In genomic region chr2:132485454-132485853, GRCm38 (mm10) we compare ENCODE assay signal across 9 mouse cellular contexts.
DNase-seq lines count a peak whose midpoint lies in the region; ATAC-seq and TF ChIP-seq lines count a peak whose summit lies in the region.
"Had no signal": no experiment of that assay in that cellular context is flagged by ENCODE, and none has a peak within 500 bp of the region (broad histone marks: within the 10 kb centered on the region; RNA-seq: fewer than 3 reads in every experiment).

No protein-coding gene starts in this region.

- peak; percentile 70; the same call in 1 of the 2 replicates for ATAC-seq in hindbrain, embryonic 14.5 days (ENCODE audit: low FRiP score)
- ATAC-seq in hindbrain, embryonic 16.5 days: no peak

- no peak overlapping the region for H3K9ac ChIP-seq in hindbrain, embryonic 14.5 days
- no peak overlapping the region for H3K9ac ChIP-seq in hindbrain, embryonic 16.5 days (ENCODE audit: low read depth, low read length)
- H3K9ac ChIP-seq: limb, embryonic 15.5 days had no signal

- DNase-seq in hindbrain, embryonic 14.5 days (ENCODE audit: low spot score): peak; percentile 73
- DNase-seq in NIH3T3 (ENCODE audit: low read depth): peak; percentile 87
- DNase-seq in cerebellum, postnatal 10 days: peak; percentile 83 to 92
- DNase-seq in gastrocnemius, adult 2 months: peak; percentile 58
- DNase-seq in layer of hippocampus, adult 2 months (ENCODE audit: low spot score in 2 of 2): peak; percentile 67 to 88
- peak; percentile 77 for DNase-seq in lung, postnatal 36 days

- no peaks in the 10 kb centered on the region for H3K9me3 ChIP-seq in hindbrain, embryonic 14.5 days (ENCODE audit: control insufficient read depth, low read length)
- H3K9me3 ChIP-seq in hindbrain, embryonic 16.5 days (ENCODE audit: control insufficient read depth, low read length): no peaks in the 10 kb centered on the region
- H3K9me3 ChIP-seq: limb, embryonic 15.5 days had no signal

- intact Hi-C loops in gastrocnemius, adult 2 months (cut with DNase I): loop anchor here (1.0 to 5.0 kb wide), 2 partner anchors 169 to 223 kb away; partner anchors contain the start of gene Cds2

- peak; percentile 93 for TF ChIP-seq CTCF in gastrocnemius, adult 2 months (IDR thresholded peaks at IDR 0.05)
- TF ChIP-seq CTCF in layer of hippocampus, adult 2 months (conservative IDR thresholded peaks at IDR 0.05): peak; percentile 94
- peak; percentile 83; the same call in 1 of the 2 replicates for TF ChIP-seq CTCF in small intestine, adult 2 months (IDR thresholded peaks at IDR 0.05; ENCODE audit: extremely low read depth, insufficient read length, insufficient replicate concordance, low read depth, low read length)

- H3K27me3 ChIP-seq in hindbrain, embryonic 14.5 days (ENCODE audit: control insufficient read depth, insufficient read depth, low read length): no peaks in the 10 kb centered on the region
- H3K27me3 ChIP-seq in hindbrain, embryonic 16.5 days (replicated peaks; ENCODE audit: control insufficient read depth, insufficient read depth, low read length): no peaks in the 10 kb centered on the region
- no peaks in the 10 kb centered on the region for H3K27me3 ChIP-seq in small intestine, adult 2 months (ENCODE audit: control insufficient read depth, insufficient read depth, low read length)
- H3K27me3 ChIP-seq: limb, embryonic 15.5 days had no signal

- no peak overlapping the region for H3K27ac ChIP-seq in hindbrain, embryonic 14.5 days
- no peak overlapping the region for H3K27ac ChIP-seq in hindbrain, embryonic 16.5 days (ENCODE audit: low read depth, low read length)
- no peak overlapping the region for H3K27ac ChIP-seq in gastrocnemius, adult 2 months
- H3K27ac ChIP-seq in layer of hippocampus, adult 2 months: no peak overlapping the region
- no peak overlapping the region for H3K27ac ChIP-seq in small intestine, adult 2 months (ENCODE audit: insufficient read depth, low read depth, low read length)
- H3K27ac ChIP-seq: limb, embryonic 15.5 days had no signal

- no peak overlapping the region for H3K4me2 ChIP-seq in hindbrain, embryonic 14.5 days (replicated peaks)
- H3K4me2 ChIP-seq in hindbrain, embryonic 16.5 days (ENCODE audit: low read length): no peak overlapping the region
- H3K4me2 ChIP-seq: limb, embryonic 15.5 days had no signal

- H3K36me3 ChIP-seq in hindbrain, embryonic 14.5 days (replicated peaks; ENCODE audit: control insufficient read depth, insufficient read depth): no peaks in the 10 kb centered on the region
- no peaks in the 10 kb centered on the region for H3K36me3 ChIP-seq in hindbrain, embryonic 16.5 days (ENCODE audit: control insufficient read depth, insufficient read depth, low read length)
- no peaks in the 10 kb centered on the region for H3K36me3 ChIP-seq in small intestine, adult 2 months (ENCODE audit: control insufficient read depth, insufficient read depth, low read length)
- H3K36me3 ChIP-seq: limb, embryonic 15.5 days had no signal

- no peaks in the 10 kb centered on the region for H3K4me1 ChIP-seq in hindbrain, embryonic 14.5 days (replicated peaks; ENCODE audit: control insufficient read depth, insufficient read depth, low read length)
- no peaks in the 10 kb centered on the region for H3K4me1 ChIP-seq in hindbrain, embryonic 16.5 days (ENCODE audit: control insufficient read depth, insufficient read depth, low read depth, low read length)
- H3K4me1 ChIP-seq in small intestine, adult 2 months (ENCODE audit: control insufficient read depth, insufficient read depth, insufficient read length, low read length): no peaks in the 10 kb centered on the region
- H3K4me1 ChIP-seq: limb, embryonic 15.5 days had no signal

- no peak for TF ChIP-seq POLR2A in small intestine, adult 2 months (IDR thresholded peaks at IDR 0.05; ENCODE audit: low read depth, low read length)

- 0% methylated on average over 1 of the region's 1 CpGs for WGBS in hindbrain, embryonic 14.5 days
- WGBS in hindbrain, embryonic 16.5 days: 0% methylated on average over 1 of the region's 1 CpGs
- 0% methylated on average over 1 of the region's 1 CpGs for WGBS in small intestine, adult 2 months

- no peak overlapping the region for H3K4me3 ChIP-seq in hindbrain, embryonic 14.5 days (replicated peaks; ENCODE audit: low read length)
- no peak overlapping the region for H3K4me3 ChIP-seq in hindbrain, embryonic 16.5 days (ENCODE audit: low read length)
- H3K4me3 ChIP-seq in gastrocnemius, adult 2 months: no peak overlapping the region
- no peak overlapping the region for H3K4me3 ChIP-seq in layer of hippocampus, adult 2 months
- H3K4me3 ChIP-seq in small intestine, adult 2 months (ENCODE audit: low read depth, low read length): no peak overlapping the region
- H3K4me3 ChIP-seq: limb, embryonic 15.5 days had no signal
